Comparison of ENCODE assay signal across 8 mouse cellular contexts in the genomic region with DNA sequence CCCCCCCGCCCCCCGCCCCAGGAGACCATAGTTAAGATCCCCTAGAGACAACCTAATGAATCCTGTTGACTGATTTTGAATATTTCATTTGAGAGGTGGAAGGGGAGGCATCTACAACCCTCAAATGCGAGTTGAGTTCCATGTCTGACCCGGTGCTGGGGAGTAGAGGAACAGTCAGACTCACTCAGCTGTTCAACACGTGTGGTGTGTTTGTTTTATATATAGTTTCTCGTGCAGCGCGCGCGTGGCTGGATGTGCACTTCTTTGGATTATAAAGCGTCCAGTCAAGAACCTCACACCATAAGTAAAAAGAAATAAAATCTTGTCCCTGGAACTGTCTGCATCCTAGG. TPM values are rescaled to one million over a fixed set of nuclear protein-coding genes. Genes with fewer than 3 reads are reported as not detected.
DNase-seq lines count a peak whose midpoint lies in the region; ATAC-seq lines count a peak whose summit lies in the region.

No protein-coding gene starts in this region.

- H3K36me3 ChIP-seq in kidney, embryonic 14.5 days (ENCODE audit: control insufficient read depth, insufficient read depth, low read length): no peaks in the 10 kb centered on the region
- no peaks in the 10 kb centered on the region for H3K36me3 ChIP-seq in forebrain, embryonic 14.5 days (ENCODE audit: control insufficient read depth, insufficient read depth, low read length)
- H3K36me3 ChIP-seq in liver, embryonic 15.5 days (replicated peaks): no peaks in the 10 kb centered on the region

- no peaks in the 10 kb centered on the region for H3K9me3 ChIP-seq in kidney, embryonic 14.5 days (ENCODE audit: control insufficient read depth, low read length)
- H3K9me3 ChIP-seq in forebrain, embryonic 14.5 days (replicated peaks; ENCODE audit: control insufficient read depth, low read length): no peaks in the 10 kb centered on the region
- no peaks in the 10 kb centered on the region for H3K9me3 ChIP-seq in liver, embryonic 15.5 days (replicated peaks)

- ATAC-seq in kidney, embryonic 14.5 days (ENCODE audit: low FRiP score, low TSS enrichment): no peak
- no peak for ATAC-seq in forebrain, embryonic 14.5 days
- no peak for ATAC-seq in liver, embryonic 15.5 days (ENCODE audit: insufficient read depth)

- H3K27ac ChIP-seq in kidney, embryonic 14.5 days (ENCODE audit: low read depth, low read length): no peak overlapping the region
- peak overlapping the region; percentile 88 for H3K27ac ChIP-seq in forebrain, embryonic 14.5 days (ENCODE audit: low read depth, low read length)
- peak overlapping the region; percentile 33; the same call in 1 of the 2 replicates for H3K27ac ChIP-seq in liver, embryonic 15.5 days (replicated peaks)

- peak overlapping the region; percentile 100 for H3K4me2 ChIP-seq in kidney, embryonic 14.5 days (replicated peaks; ENCODE audit: low read depth, low read length)
- H3K4me2 ChIP-seq in forebrain, embryonic 14.5 days (ENCODE audit: low read length): peak overlapping the region; percentile 99
- H3K4me2 ChIP-seq in liver, embryonic 15.5 days: peak overlapping the region; percentile 96

- H3K27me3 ChIP-seq in kidney, embryonic 14.5 days (ENCODE audit: control insufficient read depth, insufficient read depth, low read length): peaks cover 38% of the 10 kb centered on the region
- peaks cover 14% of the 10 kb centered on the region for H3K27me3 ChIP-seq in forebrain, embryonic 14.5 days (replicated peaks; ENCODE audit: control insufficient read depth, insufficient read depth, low read length)
- peaks cover 65% of the 10 kb centered on the region for H3K27me3 ChIP-seq in liver, embryonic 15.5 days

- H3K4me3 ChIP-seq in kidney, embryonic 14.5 days (ENCODE audit: low read length): peak overlapping the region; percentile 59
- peak overlapping the region; percentile 68 for H3K4me3 ChIP-seq in forebrain, embryonic 14.5 days (ENCODE audit: low read depth, low read length)
- H3K4me3 ChIP-seq in liver, embryonic 15.5 days (replicated peaks): peak overlapping the region; percentile 74

- peaks cover 13% of the 10 kb centered on the region; the same call in 1 of the 2 replicates for H3K4me1 ChIP-seq in kidney, embryonic 14.5 days (ENCODE audit: control insufficient read depth, insufficient read depth, low read length)
- H3K4me1 ChIP-seq in forebrain, embryonic 14.5 days (ENCODE audit: control insufficient read depth, insufficient read depth, low read length): peaks cover 26% of the 10 kb centered on the region
- H3K4me1 ChIP-seq in liver, embryonic 15.5 days (replicated peaks): peaks cover 47% of the 10 kb centered on the region

- H3K9ac ChIP-seq in kidney, embryonic 14.5 days (ENCODE audit: low read depth, low read length): no peak overlapping the region
- peak overlapping the region; percentile 72 for H3K9ac ChIP-seq in forebrain, embryonic 14.5 days (ENCODE audit: low read length)
- H3K9ac ChIP-seq in liver, embryonic 15.5 days: peak overlapping the region; percentile 48

- WGBS in kidney, embryonic 14.5 days: under 1% methylated on average over 11 of the region's 11 CpGs
- under 1% methylated on average over 11 of the region's 11 CpGs for WGBS in forebrain, embryonic 14.5 days
- WGBS in liver, embryonic 15.5 days (ENCODE audit: insufficient replicate concordance): under 1% methylated on average over 11 of the region's 11 CpGs

- DNase-seq in kidney, adult 9 months: no peak
- peak; percentile 68 for DNase-seq in NIH3T3 (ENCODE audit: low read depth)
- DNase-seq in forebrain, embryonic 14.5 days (ENCODE audit: low spot score): no peak
- no peak for DNase-seq in cerebellum, adult 11-12 months
- no peak for DNase-seq in spleen, postnatal 14 days (ENCODE audit: low spot score in 2 of 2)
- no peak for DNase-seq in ovary, postnatal 10 days (ENCODE audit: low spot score)

RNA-seq across cellular contexts. Expression of a gene that starts 0.8 kb away (rescaled TPM):
- polyA plus RNA-seq in kidney, embryonic 14.5 days (2014; fragmentation: Nextera tagmentation; extraction: Ambion mirVana): 0.04 and 0.08 TPM in 2 replicates
- 3.7 and 5.4 TPM in 2 replicates for polyA plus RNA-seq in forebrain, embryonic 14.5 days (2014; fragmentation: Nextera tagmentation; extraction: Ambion mirVana)
- polyA plus RNA-seq in liver, embryonic 15.5 days (2015; fragmentation: Nextera tagmentation; extraction: Ambion mirVana): not detected in 2 replicates
